Mouse (Mus musculus) intestine, embryonic 15.5 days (tissue): ENCODE measurements around the gene Ugcg. TPM values are rescaled to one million over a fixed set of nuclear protein-coding genes. Genes with fewer than 3 reads are reported as not detected.
A peak's percentile ranks its signal among the peaks of the same experiment; 100 is the strongest.

Experiments used
- ATAC-seq: fragments of 200-750 bp; cut with Nextera tagmentation; 2 replicates; pipeline ENCODE4 v1.8.0; 2017; ENCODE audit warnings: moderate TSS enrichment, moderate library complexity
- H3K27ac ChIP-seq: fragments of 300-500 bp; sonication (generic); 2 replicates; pipeline ENCODE4 v1.5.1; 2015; ENCODE audit warnings: mild to moderate bottlenecking, inconsistent platforms
- H3K27me3 ChIP-seq: fragments of 300-500 bp; sonication (generic); replicated peaks from 2 replicates; pipeline ENCODE4 v1.6.1; 2015; ENCODE audit warnings: inconsistent platforms
- H3K36me3 ChIP-seq: fragments of 300-500 bp; sonication (generic); 2 replicates; pipeline ENCODE4 v1.6.1; 2015; ENCODE audit warnings: inconsistent platforms
- H3K4me1 ChIP-seq: fragments of 300-500 bp; sonication (generic); replicated peaks from 2 replicates; pipeline ENCODE4 v1.6.1; 2015; ENCODE audit warnings: inconsistent platforms
- H3K4me2 ChIP-seq: fragments of 300-500 bp; sonication (generic); replicated peaks from 2 replicates; pipeline ENCODE4 v1.6.1; 2015; ENCODE audit warnings: mild to moderate bottlenecking, inconsistent platforms
- H3K4me3 ChIP-seq: fragments of 300-500 bp; sonication (generic); replicated peaks from 2 replicates; pipeline ENCODE4 v1.5.1; 2015; ENCODE audit warnings: inconsistent platforms
- H3K9ac ChIP-seq: fragments of 300-500 bp; sonication (generic); 2 replicates; pipeline ENCODE4 v1.6.1; 2015; ENCODE audit warnings: inconsistent platforms
- H3K9me3 ChIP-seq: fragments of 300-500 bp; sonication (generic); 2 replicates; pipeline ENCODE4 v1.6.1; 2016; ENCODE audit warnings: inconsistent platforms
- WGBS: fragments of 180-500 bp; shearing (Covaris S2); methylation state at CpG from one replicate; pipeline ENCODE4 v1.1.7; 2015; 5-methylcytosine and 5-hydroxymethylcytosine counted together
- polyA plus RNA-seq: library from polyadenylated mRNA; unstranded; fragments of >200 nt; fragmentation: Nextera tagmentation; extraction: Ambion mirVana; gene quantifications from 2 replicates; pipeline ENCODE4 v1.2.1, GENCODE M21; 2015

The Ugcg gene
- polyA plus RNA-seq, 1 experiment from 2014 or later = 10.7 TPM

DNA sequence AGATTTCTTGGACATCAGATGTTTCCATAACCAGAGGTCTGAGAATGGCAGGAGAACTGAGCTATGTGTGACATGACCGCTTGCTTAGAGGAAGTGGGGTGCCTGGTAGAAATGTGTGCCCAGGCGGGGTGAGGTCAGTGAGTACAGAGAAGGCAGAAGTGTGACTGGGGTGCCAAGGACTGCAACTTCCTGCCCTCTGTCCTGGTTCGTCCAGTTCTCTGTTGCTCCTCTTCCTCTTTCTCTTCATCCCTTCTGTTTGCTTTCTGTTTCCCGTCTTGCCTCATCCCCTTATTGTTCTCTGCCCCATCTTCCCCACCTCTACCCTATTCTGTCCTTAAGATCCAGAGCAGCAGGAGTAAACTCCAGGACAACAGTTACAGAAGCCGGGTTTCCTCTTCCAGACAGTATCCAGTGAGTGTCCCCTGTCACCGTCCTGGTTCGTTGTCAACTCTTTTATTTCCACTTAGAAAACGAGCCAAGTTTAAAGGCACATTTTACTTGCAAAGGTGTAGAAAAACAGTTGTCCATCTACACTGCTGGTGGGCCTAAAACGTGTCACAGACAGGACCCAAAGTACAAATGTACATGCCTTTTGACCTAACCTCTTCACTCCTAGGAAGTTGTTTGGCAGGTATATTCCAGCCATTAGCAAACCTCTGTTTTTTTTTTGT lies 49.7 kb downstream of the Ugcg start:
- H3K27ac ChIP-seq = no peak overlapping the region
- no peak for ATAC-seq

DNA sequence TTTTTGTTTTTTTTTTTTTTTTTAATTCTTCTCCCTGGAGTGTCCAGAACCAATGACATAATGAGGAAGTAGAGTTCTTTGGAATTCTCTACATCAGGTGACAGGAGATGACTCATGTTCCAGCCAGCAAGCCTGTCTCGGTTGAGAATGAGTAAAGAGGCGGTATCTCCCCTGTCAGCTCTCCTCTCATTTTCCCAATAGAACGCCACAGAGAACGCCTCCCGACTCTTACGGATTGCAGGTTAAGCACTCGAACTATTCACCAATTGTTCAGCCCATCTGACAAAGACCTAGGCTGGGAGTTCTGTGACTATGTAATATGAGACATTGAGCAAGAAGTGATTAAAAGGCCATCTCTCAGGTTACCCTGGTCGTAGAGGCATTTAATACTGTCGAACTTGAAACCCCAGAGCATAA lies 50.3 kb downstream of the Ugcg start:
- WGBS = 42% methylated on average over 9 of the region's 9 CpGs
- H3K36me3 ChIP-seq = no peaks in the 10 kb centered on the region
- H3K9ac ChIP-seq = no peak overlapping the region
- peaks cover 6% of the 10 kb centered on the region; the same call in 1 of the 2 replicates for H3K4me1 ChIP-seq
- H3K27me3 ChIP-seq = no peaks in the 10 kb centered on the region
- peak overlapping the region; percentile 46; the same call in 1 of the 2 replicates for H3K27ac ChIP-seq
- no peak overlapping the region for H3K4me2 ChIP-seq
- H3K9me3 ChIP-seq = no peaks in the 10 kb centered on the region
- no peak overlapping the region for H3K4me3 ChIP-seq
- ATAC-seq = peak; percentile 63

More for the DNA sequence above, 49.7 kb downstream of the Ugcg start:
- WGBS = 61% methylated on average over 9 of the region's 9 CpGs
- H3K4me2 ChIP-seq = no peak overlapping the region
- H3K4me1 ChIP-seq = peaks cover 6% of the 10 kb centered on the region; the same call in 1 of the 2 replicates
- H3K4me3 ChIP-seq = no peak overlapping the region
- no peaks in the 10 kb centered on the region for H3K27me3 ChIP-seq
- H3K9me3 ChIP-seq = no peaks in the 10 kb centered on the region
- no peak overlapping the region for H3K9ac ChIP-seq
- H3K36me3 ChIP-seq = no peaks in the 10 kb centered on the region

DNA sequence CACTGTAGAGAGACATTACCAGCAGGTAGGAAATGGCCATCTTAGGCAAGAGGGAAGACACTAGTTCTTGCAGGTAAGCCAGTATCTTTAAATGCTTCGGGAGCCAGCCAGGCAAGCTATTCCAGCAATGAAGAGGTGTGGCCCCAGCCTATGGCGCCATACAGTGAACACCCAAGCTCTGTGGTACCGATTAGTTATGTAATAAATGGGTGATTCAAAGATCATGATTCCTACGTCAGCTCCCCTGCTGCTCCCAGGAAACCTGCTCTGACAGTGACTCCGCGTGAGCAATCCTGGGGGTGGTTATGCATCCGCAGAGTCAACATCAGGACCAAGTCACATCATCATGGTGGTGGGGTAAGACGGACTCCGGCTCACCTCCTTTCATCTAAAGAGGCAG lies 51.1 kb downstream of the Ugcg start:
- Histone ChIP-seq H3K4me1 (peaks cover 6% of the 10 kb centered on the region; the same call in 1 of the 2 replicates), H3K9ac (no peak overlapping the region), H3K27ac (no peak overlapping the region), H3K36me3 (no peaks in the 10 kb centered on the region), H3K27me3 (no peaks in the 10 kb centered on the region), H3K4me2 (no peak overlapping the region), H3K4me3 (no peak overlapping the region), H3K9me3 (no peaks in the 10 kb centered on the region)
- no peak for ATAC-seq
- 89% methylated on average over 9 of the region's 9 CpGs for WGBS

DNA sequence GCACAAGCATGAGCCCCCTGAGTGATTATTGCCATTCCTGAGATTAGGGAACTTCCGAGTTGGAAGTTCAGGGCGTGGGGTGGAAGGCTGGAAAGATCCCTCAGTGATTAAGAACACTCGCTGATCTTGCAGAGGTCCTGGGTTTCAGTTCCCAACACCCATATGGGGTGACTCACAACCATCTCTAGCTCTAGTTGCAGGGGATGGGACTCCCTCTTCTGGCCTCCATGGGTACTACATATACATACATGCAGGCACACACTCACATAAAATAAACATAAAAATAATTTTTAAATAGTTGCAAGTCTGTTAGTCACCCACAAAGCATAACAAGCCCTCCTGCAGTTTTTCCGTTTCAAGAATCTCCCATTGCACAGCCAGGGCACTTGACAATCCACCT lies 52.0 kb downstream of the Ugcg start:
- Histone ChIP-seq H3K9ac (no peak overlapping the region), H3K27me3 (no peaks in the 10 kb centered on the region), H3K27ac (no peak overlapping the region), H3K4me3 (no peak overlapping the region), H3K9me3 (no peaks in the 10 kb centered on the region), H3K4me1 (peaks cover 9% of the 10 kb centered on the region; the same call in 1 of the 2 replicates), H3K36me3 (no peaks in the 10 kb centered on the region), H3K4me2 (no peak overlapping the region)
- WGBS = 91% methylated on average over 4 of the region's 4 CpGs
- no peak for ATAC-seq

DNA sequence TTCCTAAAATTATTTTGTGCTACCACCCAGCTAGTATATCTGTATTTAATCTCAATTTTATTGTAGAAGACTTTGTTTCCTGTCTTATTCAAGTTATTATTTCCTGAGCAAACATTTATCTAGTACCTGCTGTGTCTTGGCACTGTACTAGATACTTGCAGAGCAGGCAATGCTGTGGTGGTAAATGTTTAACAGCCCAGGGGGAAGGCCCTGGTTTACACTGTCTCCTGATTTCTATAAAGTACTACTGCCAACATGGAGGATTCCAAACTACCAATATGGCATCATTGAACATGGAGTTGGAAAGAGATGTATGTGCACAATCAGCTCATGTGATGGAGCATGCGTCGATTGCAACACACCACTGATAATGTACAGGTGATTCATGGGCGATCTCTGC lies 53.2 kb downstream of the Ugcg start:
- no peak overlapping the region for H3K4me3 ChIP-seq
- ATAC-seq = peak; percentile 34; the same call in 1 of the 2 replicates
- 78% methylated on average over 3 of the region's 3 CpGs for WGBS
- no peak overlapping the region for H3K9ac ChIP-seq
- no peaks in the 10 kb centered on the region for H3K36me3 ChIP-seq
- H3K4me2 ChIP-seq = no peak overlapping the region
- no peaks in the 10 kb centered on the region for H3K9me3 ChIP-seq
- no peaks in the 10 kb centered on the region for H3K27me3 ChIP-seq
- H3K4me1 ChIP-seq = peaks cover 9% of the 10 kb centered on the region; the same call in 1 of the 2 replicates
- H3K27ac ChIP-seq = no peak overlapping the region

DNA sequence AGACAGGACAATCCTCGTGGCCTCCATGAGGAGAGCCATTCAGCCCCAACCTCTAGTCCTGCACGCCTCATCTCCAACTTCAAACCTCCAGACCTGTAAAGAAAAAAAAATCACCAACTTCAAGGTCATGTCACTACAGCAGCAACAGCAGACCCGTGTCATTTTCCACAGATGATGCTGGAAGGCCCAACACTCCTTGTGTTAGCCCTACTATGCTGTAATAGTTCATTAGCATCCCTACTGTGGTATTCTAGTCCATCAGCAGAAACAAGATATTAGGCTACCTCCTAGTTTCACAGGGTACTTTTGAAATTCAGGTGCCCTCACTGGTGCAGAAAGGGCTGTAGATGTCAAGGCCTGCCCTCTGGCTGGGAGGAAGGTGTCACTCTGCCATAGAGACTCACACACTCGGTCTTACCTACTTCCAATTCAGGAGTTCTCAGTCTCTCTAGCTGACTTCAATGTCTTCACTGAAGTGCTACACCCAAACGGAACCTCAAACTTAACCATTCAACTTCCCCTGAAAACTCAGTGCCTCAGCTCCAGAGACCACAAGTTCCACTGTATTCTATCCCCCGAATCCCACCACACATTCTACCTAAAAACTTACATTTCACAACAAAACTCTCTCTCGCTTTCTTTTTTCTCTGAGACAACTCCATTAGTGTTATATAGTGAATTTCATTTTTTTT lies 54.9 kb downstream of the Ugcg start:
- no peaks in the 10 kb centered on the region for H3K9me3 ChIP-seq
- peaks cover 9% of the 10 kb centered on the region; the same call in 1 of the 2 replicates for H3K4me1 ChIP-seq
- H3K4me3 ChIP-seq = no peak overlapping the region
- ATAC-seq = no peak
- WGBS = 82% methylated on average over 7 of the region's 7 CpGs
- H3K27me3 ChIP-seq = no peaks in the 10 kb centered on the region
- H3K36me3 ChIP-seq = no peaks in the 10 kb centered on the region
- H3K9ac ChIP-seq = no peak overlapping the region
- no peak overlapping the region for H3K4me2 ChIP-seq
- peak overlapping the region; percentile 63; the same call in 1 of the 2 replicates for H3K27ac ChIP-seq

DNA sequence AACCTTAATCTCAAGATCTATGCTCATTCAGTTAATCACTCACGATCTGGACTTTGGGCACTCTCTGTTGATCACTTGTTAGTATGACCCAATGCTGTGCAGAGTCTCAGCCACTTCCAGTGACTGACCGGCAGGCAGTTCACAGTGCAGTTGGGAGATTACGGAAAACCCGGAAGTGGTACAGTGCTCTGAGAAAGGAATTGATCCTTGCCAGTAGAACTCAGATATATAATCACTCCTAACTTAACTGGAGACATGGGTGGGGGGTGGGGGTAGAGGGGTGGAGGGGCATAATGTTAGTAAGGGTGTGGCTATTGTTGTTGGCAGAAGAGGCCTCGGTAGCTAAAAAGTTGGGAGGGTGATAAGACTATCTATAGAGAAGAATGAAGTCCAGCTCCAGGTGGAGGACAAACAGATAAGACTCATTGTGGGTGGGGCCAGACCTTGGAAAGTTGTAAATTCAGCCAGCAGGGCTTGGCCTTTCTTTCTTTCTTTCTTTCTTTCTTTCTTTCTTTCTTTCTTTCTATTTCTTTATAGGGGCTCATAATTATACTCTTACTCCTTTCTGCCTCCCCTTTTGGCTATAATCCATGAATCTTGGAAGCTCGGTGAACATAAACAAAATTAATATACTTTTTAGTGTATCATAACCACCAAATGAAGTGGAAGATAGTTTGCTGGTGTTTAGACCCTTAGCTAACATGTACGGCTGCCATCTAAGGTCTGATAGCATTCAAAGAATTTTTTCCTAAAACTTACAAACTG lies 55.9 kb downstream of the Ugcg start:
- peaks cover 7% of the 10 kb centered on the region; the same call in 1 of the 2 replicates for H3K4me1 ChIP-seq
- no peaks in the 10 kb centered on the region for H3K9me3 ChIP-seq
- H3K36me3 ChIP-seq = no peaks in the 10 kb centered on the region
- 59% methylated on average over 7 of the region's 7 CpGs for WGBS
- no peaks in the 10 kb centered on the region for H3K27me3 ChIP-seq
- no peak overlapping the region for H3K9ac ChIP-seq
- peak; percentile 85 for ATAC-seq
- H3K27ac ChIP-seq = peak overlapping the region; percentile 63
- no peak overlapping the region for H3K4me3 ChIP-seq
- H3K4me2 ChIP-seq = 0 out of 2 replicates have a peak overlapping the region, but pooled peaks have one; percentile 7

DNA sequence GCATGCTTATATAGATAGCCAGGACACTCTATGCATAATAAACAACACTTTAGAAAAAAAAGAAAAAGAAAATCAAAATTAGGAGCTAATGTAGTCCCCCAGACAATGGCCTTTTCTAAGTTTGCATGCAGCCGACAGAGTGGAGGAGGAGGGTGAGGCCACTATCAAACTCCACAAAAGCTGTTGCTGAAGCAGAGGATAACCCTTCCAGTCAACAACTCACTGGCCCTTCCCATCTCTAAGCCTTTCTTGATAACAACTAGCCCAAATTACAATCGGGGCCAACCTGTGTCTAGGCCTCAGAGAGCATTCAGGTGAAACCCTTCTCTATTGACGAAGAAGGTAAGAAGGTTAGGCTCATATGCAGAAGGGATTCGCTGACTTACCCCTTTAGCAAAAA lies 56.7 kb downstream of the Ugcg start:
- Histone ChIP-seq H3K36me3 (no peaks in the 10 kb centered on the region), H3K27me3 (no peaks in the 10 kb centered on the region), H3K4me3 (no peak overlapping the region), H3K9ac (no peak overlapping the region), H3K27ac (no peak overlapping the region), H3K4me2 (no peak overlapping the region), H3K9me3 (no peaks in the 10 kb centered on the region), H3K4me1 (peaks cover 7% of the 10 kb centered on the region; the same call in 1 of the 2 replicates)
- 81% methylated on average over 4 of the region's 4 CpGs for WGBS
- ATAC-seq = no peak

DNA sequence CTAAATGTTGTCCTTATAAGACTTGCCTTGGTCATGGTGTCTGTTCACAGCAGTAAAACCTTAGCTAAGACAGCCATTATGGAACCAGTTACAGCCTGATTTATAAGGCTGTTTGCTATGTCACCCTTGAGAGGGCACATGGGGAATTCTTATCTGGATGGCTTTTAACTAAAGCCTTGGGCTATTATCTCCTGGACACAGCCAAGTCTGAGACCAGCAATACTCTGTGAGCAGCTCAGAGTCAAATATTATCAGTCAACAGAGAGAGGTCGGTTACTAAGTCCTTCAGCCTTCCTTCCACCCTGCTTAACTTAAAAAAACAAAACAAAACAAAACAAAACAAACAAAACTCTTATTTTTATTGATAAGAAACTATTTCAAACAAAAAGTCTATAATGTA lies 58.5 kb downstream of the Ugcg start:
- no peak for ATAC-seq
- H3K4me3 ChIP-seq = no peak overlapping the region
- H3K36me3 ChIP-seq = no peaks in the 10 kb centered on the region
- H3K27ac ChIP-seq = no peak overlapping the region
- H3K9me3 ChIP-seq = no peaks in the 10 kb centered on the region
- no peak overlapping the region for H3K4me2 ChIP-seq
- H3K9ac ChIP-seq = no peak overlapping the region
- H3K4me1 ChIP-seq = 0 out of 2 replicates have a peak, but pooled peaks cover 5% of the 10 kb centered on the region
- 60% methylated on average over 1 of the region's 1 CpGs for WGBS
- H3K27me3 ChIP-seq = no peaks in the 10 kb centered on the region

DNA sequence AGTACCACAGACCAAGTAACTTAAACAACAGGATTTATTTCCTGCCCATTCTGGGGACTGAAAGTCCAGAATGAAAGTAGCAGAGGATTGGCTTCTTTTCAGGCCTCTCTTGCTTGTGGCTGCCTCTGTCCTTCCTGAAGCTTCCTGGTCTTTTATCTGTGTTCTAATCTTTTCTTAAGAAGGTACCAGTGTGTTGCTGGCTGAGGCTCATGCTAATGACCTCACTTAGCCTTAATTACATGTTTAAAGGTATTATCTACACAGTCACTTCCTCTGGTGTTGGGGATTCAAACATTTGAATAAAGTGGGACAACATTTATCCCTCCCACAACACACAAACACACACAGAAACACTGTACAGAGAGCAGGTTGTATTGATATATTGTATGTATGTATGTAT lies 59.0 kb downstream of the Ugcg start:
- H3K4me3 ChIP-seq = no peak overlapping the region
- H3K27me3 ChIP-seq = no peaks in the 10 kb centered on the region
- no peak overlapping the region for H3K27ac ChIP-seq
- H3K9me3 ChIP-seq = no peaks in the 10 kb centered on the region
- no peak overlapping the region for H3K4me2 ChIP-seq
- H3K4me1 ChIP-seq = 0 out of 2 replicates have a peak, but pooled peaks cover 4% of the 10 kb centered on the region
- ATAC-seq = no peak
- no peak overlapping the region for H3K9ac ChIP-seq
- no peaks in the 10 kb centered on the region for H3K36me3 ChIP-seq

DNA sequence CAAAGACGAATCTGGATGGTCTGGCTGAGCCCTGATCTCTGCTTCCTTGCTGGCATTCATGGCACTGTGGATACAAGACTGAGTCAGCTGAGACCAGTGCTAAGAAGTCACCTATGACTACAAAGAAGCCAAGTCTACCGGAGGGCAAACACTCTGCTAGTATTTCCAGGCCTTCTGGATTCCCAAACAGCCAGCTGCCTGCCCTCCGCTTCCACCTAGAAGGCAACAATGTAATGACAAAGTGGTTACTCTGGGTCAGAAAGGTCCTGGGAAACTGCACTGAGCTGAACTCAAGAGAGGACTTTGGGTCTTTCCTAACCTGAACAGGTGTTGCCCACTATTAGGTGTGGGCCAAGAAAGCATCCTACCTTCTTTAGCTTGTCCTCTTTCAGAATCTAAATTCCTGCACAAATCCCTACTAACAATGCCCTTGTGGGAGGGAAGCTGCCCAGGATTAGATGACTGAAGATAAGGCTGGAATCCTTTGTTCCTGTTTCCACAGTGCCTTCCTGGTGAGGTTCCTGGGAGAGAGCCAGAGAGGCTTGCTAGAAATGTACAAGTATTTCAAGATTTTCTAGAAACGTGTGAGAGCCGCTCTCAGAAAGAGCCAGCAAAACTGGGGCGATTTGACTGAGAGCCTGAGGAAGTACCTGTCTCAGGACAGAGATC lies 63.5 kb downstream of the Ugcg start:
- H3K9ac ChIP-seq = no peak overlapping the region
- ATAC-seq = peak; percentile 27; the same call in 1 of the 2 replicates
- WGBS = 75% methylated on average over 6 of the region's 6 CpGs
- H3K27me3 ChIP-seq = no peaks in the 10 kb centered on the region
- H3K9me3 ChIP-seq = no peaks in the 10 kb centered on the region
- H3K27ac ChIP-seq = peak overlapping the region; percentile 9; the same call in 1 of the 2 replicates
- H3K4me1 ChIP-seq = no peaks in the 10 kb centered on the region
- no peak overlapping the region for H3K4me2 ChIP-seq
- no peak overlapping the region for H3K4me3 ChIP-seq
- no peaks in the 10 kb centered on the region for H3K36me3 ChIP-seq

DNA sequence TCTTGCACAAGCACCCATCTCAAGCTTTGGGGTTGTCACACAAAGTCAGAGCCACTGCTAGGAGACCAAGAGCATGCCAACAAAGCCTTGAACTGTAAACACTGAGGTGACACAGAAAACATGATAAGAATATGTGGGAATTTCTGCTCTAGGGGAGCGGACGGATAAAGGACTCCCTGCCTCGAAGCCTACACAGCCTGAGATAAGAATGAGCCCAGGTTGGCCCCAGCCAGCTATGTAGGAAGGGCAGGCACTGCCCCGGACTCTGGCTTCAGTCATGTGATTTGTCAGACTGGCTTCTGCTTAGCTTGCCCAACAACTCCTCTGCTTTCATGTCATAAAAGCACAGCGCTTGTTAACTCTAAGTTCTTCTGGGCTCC lies 64.0 kb downstream of the Ugcg start:
- peak; percentile 84 for ATAC-seq
- Histone ChIP-seq H3K4me2 (no peak overlapping the region), H3K4me3 (no peak overlapping the region), H3K36me3 (no peaks in the 10 kb centered on the region), H3K9me3 (no peaks in the 10 kb centered on the region), H3K9ac (no peak overlapping the region), H3K27me3 (no peaks in the 10 kb centered on the region), H3K27ac (peak overlapping the region; percentile 9; the same call in 1 of the 2 replicates), H3K4me1 (no peaks in the 10 kb centered on the region)
- 70% methylated on average over 5 of the region's 5 CpGs for WGBS
